Mouse (Mus musculus) heart, postnatal 0 days (tissue): Measurements from ENCODE around the gene Krt80. TPM values are rescaled to one million over a fixed set of nuclear protein-coding genes. Genes with fewer than 3 reads are reported as not detected.

Source experiments
- ATAC-seq: fragments of 200-750 bp; cut with Nextera tagmentation; 2 replicates; pipeline ENCODE4 v1.8.0; 2017; ENCODE audit warnings: low read depth, moderate number of reproducible peaks, moderate library complexity; ENCODE audit not compliant: insufficient read depth
- DNase-seq: peaks from one replicate; pipeline ENCODE4 v3.0.0-alpha.2; 2016; ENCODE audit warnings: low spot score
- H3K27ac ChIP-seq: fragments of 300-500 bp; sonication (generic); 2 replicates; pipeline ENCODE4 v1.5.1; 2014; ENCODE audit warnings: low read depth, mild to moderate bottlenecking
- H3K27me3 ChIP-seq: fragments of 300-500 bp; sonication (generic); 2 replicates; pipeline ENCODE4 v1.6.1; 2014; ENCODE audit warnings: low read length, mixed read lengths; ENCODE audit not compliant: control insufficient read depth, insufficient read depth
- H3K36me3 ChIP-seq: fragments of 300-500 bp; sonication (generic); replicated peaks from 2 replicates; pipeline ENCODE4 v1.6.1; 2014; ENCODE audit warnings: low read length, mixed read lengths; ENCODE audit not compliant: control insufficient read depth, insufficient read depth
- H3K4me1 ChIP-seq: fragments of 300-500 bp; sonication (generic); 2 replicates; pipeline ENCODE4 v1.6.1; 2014; ENCODE audit warnings: antibody characterized with exemption; ENCODE audit not compliant: control insufficient read depth, insufficient read depth
- H3K4me2 ChIP-seq: fragments of 300-500 bp; sonication (generic); 2 replicates; pipeline ENCODE4 v1.6.1; 2014; ENCODE audit warnings: low read depth, mild to moderate bottlenecking, low read length, moderate library complexity
- H3K4me3 ChIP-seq: fragments of 300-500 bp; sonication (generic); 2 replicates; pipeline ENCODE4 v1.5.1; 2014; ENCODE audit warnings: low read depth, low read length
- H3K9ac ChIP-seq: fragments of 300-500 bp; sonication (generic); replicated peaks from 2 replicates; pipeline ENCODE4 v1.6.1; 2014; ENCODE audit warnings: low read depth, low read length, mixed read lengths
- H3K9me3 ChIP-seq: fragments of 300-500 bp; sonication (generic); replicated peaks from 2 replicates; pipeline ENCODE4 v1.6.1; 2016; ENCODE audit warnings: low read length; ENCODE audit not compliant: control insufficient read depth
- CTCF ChIP-seq: IDR thresholded peaks from 2 replicates; pipeline ENCODE4 v1.5.1; 2016; ENCODE audit warnings: antibody characterized with exemption, control low read depth, low read depth
- EP300 ChIP-seq: IDR thresholded peaks from 2 replicates; pipeline ENCODE4 v1.6.1; 2016; ENCODE audit warnings: antibody characterized with exemption, low read depth
- WGBS: fragments of 180-500 bp; shearing (Covaris S2); extraction: QIAGEN DNeasy Blood & Tissue Kit; methylation state at CpG from one replicate; pipeline ENCODE4 v1.1.7; 2014; 5-methylcytosine and 5-hydroxymethylcytosine counted together
- polyA plus RNA-seq: library from polyadenylated mRNA; unstranded; fragments of >200 nt; fragmentation: Nextera tagmentation; extraction: Ambion mirVana; gene quantifications from 2 replicates; pipeline ENCODE4 v1.2.1, GENCODE M21; 2015
- total RNA-seq: library from RNA; depleted of rRNA; stranded (reverse); fragments of >200 nt; gene quantifications from 2 replicates; pipeline ENCODE4 v1.2.3, GENCODE M21; 2014; ENCODE audit warnings: low replicate concordance

Gene Krt80
- total and polyA plus RNA-seq, 2 experiments from 2014 or later = 2.2 to 5.9 TPM

- Histone ChIP-seq H3K9me3 (no peaks in the 10 kb centered on the region), H3K27me3 (no peaks in the 10 kb centered on the region), H3K4me3 (no peak overlapping the region), H3K9ac (no peak overlapping the region), H3K4me1 (0 out of 2 replicates have a peak, but pooled peaks cover 4% of the 10 kb centered on the region), H3K36me3 (no peaks in the 10 kb centered on the region), H3K4me2 (no peak overlapping the region), H3K27ac (no peak overlapping the region)
- no peak for TF ChIP-seq EP300
- TF ChIP-seq CTCF = no peak
- ATAC-seq (no peak), DNase-seq (no peak)
- 69% methylated on average over 6 of the region's 6 CpGs for WGBS
These were observed 58.0 kb downstream of the Krt80 start for GRCm38 (mm10) chr15:101312006-101312405.

- no peak for TF ChIP-seq EP300
- TF ChIP-seq CTCF = no peak
- Histone ChIP-seq H3K4me1 (0 out of 2 replicates have a peak, but pooled peaks cover 4% of the 10 kb centered on the region), H3K9ac (no peak overlapping the region), H3K4me2 (no peak overlapping the region), H3K9me3 (no peaks in the 10 kb centered on the region), H3K4me3 (no peak overlapping the region), H3K27ac (no peak overlapping the region), H3K27me3 (no peaks in the 10 kb centered on the region), H3K36me3 (no peaks in the 10 kb centered on the region)
- DNase-seq = no peak
- WGBS = 48% methylated on average over 12 of the region's 15 CpGs
- no peak for ATAC-seq
These were observed 58.7 kb downstream of the Krt80 start for GRCm38 (mm10) chr15:101311087-101311770.

- no peak for DNase-seq
These were observed 60.5 kb downstream of the Krt80 start for GRCm38 (mm10) chr15:101309493-101309892.

GRCm38 (mm10) chr15:101308440-101309348 lies 61.3 kb downstream of the Krt80 start:
- Histone ChIP-seq H3K4me1 (0 out of 2 replicates have a peak, but pooled peaks cover 4% of the 10 kb centered on the region), H3K9ac (no peak overlapping the region), H3K27ac (peak overlapping the region; percentile 65), H3K4me2 (no peak overlapping the region), H3K36me3 (no peaks in the 10 kb centered on the region), H3K27me3 (no peaks in the 10 kb centered on the region), H3K4me3 (no peak overlapping the region), H3K9me3 (no peaks in the 10 kb centered on the region)
- ATAC-seq = peak; percentile 57; the same call in 1 of the 2 replicates
- TF ChIP-seq CTCF (no peak), EP300 (no peak)
- WGBS = 54% methylated on average over 13 of the region's 13 CpGs
- no peak for DNase-seq

More at GRCm38 (mm10) chr15:101309493-101309892, 60.5 kb downstream of the Krt80 start:
- ATAC-seq = no peak
- 0 out of 2 replicates have a peak, but pooled peaks cover 4% of the 10 kb centered on the region for H3K4me1 ChIP-seq
- peak overlapping the region; percentile 9; the same call in 1 of the 2 replicates for H3K27ac ChIP-seq
- 30% methylated on average over 5 of the region's 5 CpGs for WGBS
- H3K4me2 ChIP-seq = no peak overlapping the region
- H3K27me3 ChIP-seq = no peaks in the 10 kb centered on the region
- H3K9me3 ChIP-seq = no peaks in the 10 kb centered on the region
- H3K9ac ChIP-seq = no peak overlapping the region
- no peak overlapping the region for H3K4me3 ChIP-seq
- TF ChIP-seq CTCF = no peak
- H3K36me3 ChIP-seq = no peaks in the 10 kb centered on the region

- Histone ChIP-seq H3K4me1 (0 out of 2 replicates have a peak, but pooled peaks cover 4% of the 10 kb centered on the region), H3K27me3 (no peaks in the 10 kb centered on the region), H3K4me3 (no peak overlapping the region), H3K36me3 (no peaks in the 10 kb centered on the region), H3K9me3 (no peaks in the 10 kb centered on the region), H3K4me2 (no peak overlapping the region), H3K27ac (no peak overlapping the region), H3K9ac (no peak overlapping the region)
- ATAC-seq = no peak
- no peak for TF ChIP-seq EP300
- no peak for TF ChIP-seq CTCF
- 87% methylated on average over 4 of the region's 4 CpGs for WGBS
- no peak for DNase-seq
These were observed 63.5 kb downstream of the Krt80 start for GRCm38 (mm10) chr15:101306459-101306858.
